Mouse (Mus musculus) embryonic fibroblast, embryonic 13.5 days (primary cell): ENCODE data around the gene Frem1.

Experiments used
- CTCF ChIP-seq: IDR thresholded peaks from 2 replicates; pipeline ENCODE4 v1.5.1; 2011; ENCODE audit warnings: mild to moderate bottlenecking, control low read depth, low read length, moderate library complexity, borderline replicate concordance; ENCODE audit not compliant: insufficient read depth
- POLR2A ChIP-seq: IDR thresholded peaks from 2 replicates; pipeline ENCODE4 v1.6.1; 2011; ENCODE audit warnings: low read depth, mild to moderate bottlenecking, control low read depth, low read length, moderate library complexity

GRCm38 (mm10) chr4:83061564-83061963 is 9.4 kb upstream of the Frem1 start:
- TF ChIP-seq POLR2A (no peak), CTCF (no peak)
